Mouse (Mus musculus) CD4-positive, CD25-positive, alpha-beta regulatory T cell (primary cell): Measurements from ENCODE around the gene Cmtm1. TPM values are rescaled to one million over a fixed set of nuclear protein-coding genes. Genes with fewer than 3 reads are reported as not detected.

ENCODE experiments used
- polyA plus RNA-seq: library from polyadenylated mRNA; unstranded; fragments of 100-300 nt; shearing (Covaris generic); gene quantifications from one replicate; pipeline ENCODE4 v1.2.1, GENCODE M21; 2017

Gene Cmtm1
- polyA plus RNA-seq, result 0.11 TPM

DNA sequence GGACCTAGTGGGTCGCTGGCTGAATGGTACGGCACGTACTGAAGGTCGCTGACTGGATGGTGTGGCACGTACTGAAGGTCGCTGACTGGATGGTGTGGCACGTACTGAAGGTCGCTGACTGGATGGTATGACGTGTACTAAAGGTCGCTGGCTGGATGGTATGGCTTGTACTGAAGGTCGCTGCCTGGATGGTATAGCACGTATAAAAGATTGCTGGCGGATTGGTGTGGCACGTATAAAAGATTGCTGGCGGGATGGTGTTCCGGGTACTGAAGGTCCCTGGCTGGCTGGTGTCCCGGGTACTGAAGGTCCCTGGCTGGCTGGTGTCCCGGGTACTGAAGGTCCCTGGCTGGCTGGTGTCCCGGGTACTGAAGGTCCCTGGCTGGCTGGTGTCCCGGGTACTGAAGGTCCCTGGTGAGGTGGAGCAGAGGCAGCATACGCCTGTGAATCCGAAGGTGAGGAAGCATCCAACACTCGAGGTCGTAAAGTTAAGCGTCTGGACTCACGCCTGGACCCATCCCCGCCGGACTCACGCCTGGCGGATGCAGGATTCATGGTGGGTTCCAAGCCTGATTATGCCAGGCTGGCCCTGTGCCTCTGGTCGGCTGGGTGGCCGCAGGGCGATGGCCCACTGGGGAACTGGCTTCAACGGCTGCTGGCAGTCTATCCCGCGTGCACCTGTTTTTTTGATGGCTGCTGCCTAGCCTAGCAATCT lies at the start of gene Cmtm1, which contains the start of gene Gm45711:
Gene Cmtm1 (minus strand): TSS at position 705 of the 715 bp plus-strand sequence.
Gene Gm45711 (minus strand): TSS at position 641 of the 715 bp plus-strand sequence.

DNA sequence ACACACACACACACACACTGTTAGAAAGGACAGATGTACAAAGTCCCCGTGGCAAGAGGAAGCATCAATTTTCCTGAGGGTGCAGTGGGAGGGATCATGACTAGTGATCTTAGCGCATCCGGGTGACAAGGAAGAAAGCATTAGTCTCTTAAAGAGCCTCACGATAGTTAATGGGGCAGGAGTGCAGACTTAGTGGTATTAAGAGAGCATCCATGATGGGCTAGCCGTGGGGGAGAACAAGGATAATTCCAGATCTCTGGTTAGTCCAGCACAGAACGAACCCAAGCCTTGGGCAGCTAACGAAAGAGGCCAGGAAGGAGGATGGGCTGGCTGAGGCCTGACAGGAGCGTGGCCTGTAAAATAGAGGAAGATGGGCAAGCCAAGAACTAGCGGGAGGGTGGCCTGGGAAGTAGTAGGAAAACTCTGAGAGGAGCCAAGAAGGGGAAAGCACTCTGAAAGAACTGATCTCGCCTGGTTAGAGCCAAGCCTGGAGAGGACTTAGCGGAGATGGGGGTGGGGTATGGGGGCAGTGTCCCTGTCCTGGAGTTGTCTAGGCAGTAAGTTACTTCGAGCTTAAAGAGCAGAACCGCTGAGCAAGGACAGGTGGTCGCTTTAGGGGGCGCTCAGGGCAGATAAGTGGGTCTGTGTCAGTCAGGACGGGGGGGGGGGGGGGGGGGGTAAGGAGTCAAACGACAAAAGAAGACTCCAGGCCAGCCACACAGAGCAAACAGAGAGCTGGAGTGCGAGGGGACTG lies 29.5 kb upstream of the Cmtm1 start, which contains the start of gene Cmtm3:
Gene Cmtm3 (plus strand): TSS at position 182 of the 754 bp plus-strand sequence.

GRCm38 (mm10) chr8:104321930-104322329 lies 12.0 kb upstream of the Cmtm1 start, which contains the start of gene Cmtm2b:
TSS of gene Cmtm2b (plus strand) at chr8:104322230.

GRCm38 (mm10) chr8:104321267-104321666 lies 11.3 kb upstream of the Cmtm1 start, which contains the start of gene Gm11020:
TSS of gene Gm11020 (plus strand) at chr8:104321567.

DNA sequence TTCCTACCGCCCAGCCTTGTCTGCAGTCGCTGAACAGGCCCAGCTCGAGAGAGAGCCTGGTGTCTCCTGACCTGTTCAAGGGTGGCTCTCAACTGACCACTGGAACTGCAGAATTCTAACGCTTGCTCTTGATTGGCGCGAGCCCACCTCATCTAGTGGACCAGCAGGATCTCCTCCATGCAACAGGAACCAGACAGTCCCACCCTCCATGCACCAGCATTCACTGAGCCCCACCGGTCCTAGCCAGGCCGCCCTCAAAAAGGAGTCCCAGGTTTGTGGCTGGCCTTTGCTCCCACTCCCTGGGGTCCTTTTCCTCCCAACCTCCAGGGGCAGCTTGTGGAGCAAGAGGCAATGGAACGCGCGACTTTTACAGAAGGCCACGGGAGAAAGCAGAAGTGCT lies 16.9 kb downstream of the Cmtm1 start, which contains the start of gene Cmtm2a:
Gene Cmtm2a (minus strand): TSS at position 101 of the 400 bp plus-strand sequence.

DNA sequence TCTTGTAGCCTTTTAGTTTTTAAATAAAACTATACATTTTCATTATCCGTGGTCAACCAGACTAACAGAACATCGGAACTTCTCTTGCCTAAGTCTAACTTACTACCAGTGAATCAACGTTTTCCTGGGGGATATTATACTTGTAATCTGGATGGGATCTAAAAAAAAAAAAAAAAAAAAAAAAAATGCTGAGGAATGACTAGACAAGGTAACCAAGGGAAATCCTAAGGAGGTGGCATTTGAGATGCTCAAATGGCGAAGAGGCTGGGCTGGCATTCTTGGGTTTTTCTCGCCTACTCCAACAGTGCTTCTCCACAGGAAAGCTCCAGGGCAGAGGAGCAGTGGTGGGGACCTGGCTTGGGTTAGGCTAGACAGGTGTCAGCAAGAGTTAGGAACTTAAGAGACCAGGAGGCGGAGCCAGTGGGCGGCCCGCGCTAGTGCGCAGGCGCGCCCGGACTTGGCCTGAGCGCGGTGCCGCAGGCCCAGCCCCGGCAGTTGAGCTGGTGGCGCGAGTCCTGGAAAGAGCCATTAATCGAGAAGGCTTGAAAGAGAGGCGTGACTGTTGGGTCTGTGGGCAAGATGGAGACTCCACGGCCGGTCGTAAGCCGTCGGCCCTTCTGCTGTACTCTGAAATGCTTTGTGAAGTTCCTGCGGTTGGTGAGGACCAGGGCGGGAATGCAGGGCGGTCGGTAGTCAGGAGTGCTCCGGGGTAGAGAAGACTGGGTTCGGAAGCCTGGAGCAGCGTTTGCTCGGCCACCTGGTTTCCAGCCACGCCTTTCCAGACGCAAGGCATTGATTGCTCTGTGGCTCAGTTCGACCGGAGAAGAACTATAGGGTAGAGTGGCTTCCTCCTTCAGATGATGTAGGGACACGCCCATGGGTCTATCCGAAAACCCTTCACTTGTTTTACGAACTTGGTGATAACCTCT lies 59.2 kb downstream of the Cmtm1 start, which contains the start of gene Cklf:
Gene Cklf (plus strand): TSS at position 423 of the 929 bp plus-strand sequence.

DNA sequence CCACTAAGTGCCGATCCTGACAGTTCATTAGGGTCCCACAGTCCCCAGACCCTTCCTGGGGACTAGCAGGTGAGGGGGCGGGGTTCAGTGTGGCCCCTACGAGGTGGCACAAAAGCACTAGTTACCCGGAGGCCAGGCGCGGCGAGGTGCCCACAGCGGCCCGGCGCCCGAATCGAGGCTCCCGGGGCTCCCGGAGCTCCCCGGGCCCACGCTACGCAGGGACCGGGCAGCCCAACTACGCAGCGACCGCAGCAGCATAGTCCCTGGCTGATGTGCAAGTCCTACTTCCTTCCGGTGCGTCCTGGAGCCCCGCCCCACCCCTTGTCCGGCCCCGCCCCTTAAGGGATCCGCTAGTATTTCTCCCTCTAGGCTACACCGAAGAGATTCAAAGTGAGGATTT lies 61.7 kb downstream of the Cmtm1 start, which contains the start of gene Tk2:
Gene Tk2 (minus strand): TSS at position 283 of the 400 bp plus-strand sequence.

Other genes starting within 250 kb of the Cmtm1 start
- 0.22 TPM for gene Cdh5, start 208.5 kb downstream of the Cmtm1 start, polyA plus RNA-seq
- not detected for gene Bean1, start 139.7 kb downstream of the Cmtm1 start, polyA plus RNA-seq
- 97.1 TPM for gene Tk2, start 61.6 kb downstream of the Cmtm1 start, polyA plus RNA-seq
- gene Cklf, start 59.3 kb downstream of the Cmtm1 start, polyA plus RNA-seq, result 106 TPM
- gene Cmtm2a, start 17.0 kb downstream of the Cmtm1 start, polyA plus RNA-seq, result 0.35 TPM
- gene Gm45711, start 64 bp downstream of the Cmtm1 start, polyA plus RNA-seq, result not detected
- gene Gm11020, start 11.4 kb upstream of the Cmtm1 start, polyA plus RNA-seq, result not detected
- not detected for gene Cmtm2b, start 12.1 kb upstream of the Cmtm1 start, polyA plus RNA-seq
- 25.9 TPM for gene Cmtm3, start 29.3 kb upstream of the Cmtm1 start, polyA plus RNA-seq
- 0.31 TPM for gene Cmtm4, start 85.7 kb upstream of the Cmtm1 start, polyA plus RNA-seq
- 39.2 TPM for gene Dync1li2, start 132.9 kb upstream of the Cmtm1 start, polyA plus RNA-seq
- not detected for gene Terb1, start 199.8 kb upstream of the Cmtm1 start, polyA plus RNA-seq
- 95.3 TPM for gene Nae1, start 224.5 kb upstream of the Cmtm1 start, polyA plus RNA-seq
- gene Car7, start 224.5 kb upstream of the Cmtm1 start, polyA plus RNA-seq, result 3.8 TPM